ENCODE assay signal across 21 mouse cellular contexts in the genomic region with DNA sequence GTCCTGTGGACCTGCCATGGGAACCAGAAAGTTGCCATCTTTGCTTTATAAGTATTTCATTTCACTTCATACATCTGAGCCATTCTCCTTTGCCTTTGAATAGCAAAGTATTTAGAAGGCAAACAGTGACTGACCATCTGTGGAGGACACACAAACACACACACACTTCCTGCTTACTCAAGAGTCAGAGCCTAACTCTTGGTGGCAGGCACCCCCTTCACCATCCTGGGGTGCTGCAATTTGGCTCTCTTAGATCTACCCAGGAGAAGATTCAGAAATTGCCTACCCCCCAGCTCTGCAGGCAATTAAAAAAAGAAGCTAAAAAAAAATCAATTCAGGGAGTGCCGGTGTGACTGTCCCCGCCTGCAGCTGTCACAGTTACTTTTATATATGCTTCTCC. TPM values are rescaled to one million over a fixed set of nuclear protein-coding genes. Genes with fewer than 3 reads are reported as not detected.
A peak's percentile ranks its signal among the peaks of the same experiment; 100 is the strongest.
DNase-seq lines count a peak whose midpoint lies in the region; ATAC-seq lines count a peak whose summit lies in the region.
"Had no signal": no experiment of that assay in that cellular context is flagged by ENCODE, and none has a peak within 500 bp of the region (broad histone marks: within the 10 kb centered on the region; RNA-seq: fewer than 3 reads in every experiment).

No protein-coding gene starts in this region.

- H3K27ac ChIP-seq in midbrain, embryonic 10.5 days (replicated peaks): 0 out of 2 replicates have a peak overlapping the region, but pooled peaks have one; percentile 46
- H3K27ac ChIP-seq in midbrain, embryonic 11.5 days (ENCODE audit: low read depth, low read length): no peak overlapping the region
- H3K27ac ChIP-seq: forebrain, embryonic 12.5 days; heart, embryonic 13.5 days; hindbrain, embryonic 13.5 days; hindbrain, postnatal 0 days had no signal

- WGBS in midbrain, embryonic 10.5 days: 76% methylated on average over 2 of the region's 2 CpGs
- WGBS in midbrain, embryonic 11.5 days: 67% methylated on average over 2 of the region's 2 CpGs

- no peak for DNase-seq in frontal cortex, postnatal 25 days (ENCODE audit: low spot score in 2 of 2)
- no peak for DNase-seq in midbrain, embryonic 10.5 days (ENCODE audit: low spot score)
- no peak for DNase-seq in midbrain, embryonic 11.5 days (ENCODE audit: low spot score, missing footprints)
- no peak for DNase-seq in layer of hippocampus, adult 18-20 months (ENCODE audit: low spot score in 2 of 2)
- DNase-seq: adrenal gland, adult 2 months; adrenal gland, postnatal 25 days; cerebellum, adult 2 months; forebrain, postnatal 0 days; heart, postnatal 36 days had no signal

- H3K27me3 ChIP-seq in midbrain, embryonic 10.5 days (ENCODE audit: low read depth, poor library complexity, severe bottlenecking): no peaks in the 10 kb centered on the region
- no peaks in the 10 kb centered on the region for H3K27me3 ChIP-seq in midbrain, embryonic 11.5 days (ENCODE audit: control insufficient read depth, insufficient read depth, low read length)
- H3K27me3 ChIP-seq: CH12.LX; forebrain, embryonic 12.5 days; heart, embryonic 13.5 days; hindbrain, embryonic 13.5 days had no signal

- no peak overlapping the region for H3K4me3 ChIP-seq in midbrain, embryonic 10.5 days
- H3K4me3 ChIP-seq in midbrain, embryonic 11.5 days (ENCODE audit: low read depth, low read length): no peak overlapping the region
- H3K4me3 ChIP-seq: forebrain, embryonic 12.5 days; heart, embryonic 13.5 days; hindbrain, embryonic 13.5 days had no signal

- no peaks in the 10 kb centered on the region for H3K9me3 ChIP-seq in midbrain, embryonic 10.5 days (replicated peaks)
- no peaks in the 10 kb centered on the region for H3K9me3 ChIP-seq in midbrain, embryonic 11.5 days (ENCODE audit: control insufficient read depth, low read length)
- H3K9me3 ChIP-seq: forebrain, embryonic 12.5 days; heart, embryonic 13.5 days; hindbrain, embryonic 13.5 days had no signal

- no peak overlapping the region for H3K4me2 ChIP-seq in midbrain, embryonic 11.5 days
- H3K4me2 ChIP-seq: forebrain, embryonic 12.5 days; heart, embryonic 13.5 days; hindbrain, embryonic 13.5 days had no signal

- no peak overlapping the region for H3K9ac ChIP-seq in midbrain, embryonic 11.5 days (ENCODE audit: low read length)
- H3K9ac ChIP-seq: forebrain, embryonic 12.5 days; forebrain, postnatal 0 days; heart, embryonic 13.5 days; hindbrain, embryonic 13.5 days had no signal

- peak; percentile 36 for ATAC-seq in frontal cortex, adult (ENCODE audit: low TSS enrichment)
- no peak for ATAC-seq in midbrain, embryonic 11.5 days (ENCODE audit: low FRiP score)
- ATAC-seq in granulocyte monocyte progenitor cell, adult 5-6 weeks (replicated peaks; ENCODE audit: poor library complexity, severe bottlenecking): peak; percentile 57
- ATAC-seq: forebrain, postnatal 0 days; hindbrain, postnatal 0 days had no signal

- 0 out of 2 replicates have a peak, but pooled peaks cover 2% of the 10 kb centered on the region for H3K36me3 ChIP-seq in midbrain, embryonic 10.5 days
- no peaks in the 10 kb centered on the region for H3K36me3 ChIP-seq in midbrain, embryonic 11.5 days (ENCODE audit: control insufficient read depth, insufficient read depth, low read length)
- H3K36me3 ChIP-seq: forebrain, embryonic 12.5 days; heart, embryonic 13.5 days; hindbrain, embryonic 13.5 days had no signal

- peaks cover 28% of the 10 kb centered on the region for H3K4me1 ChIP-seq in midbrain, embryonic 10.5 days
- H3K4me1 ChIP-seq in midbrain, embryonic 11.5 days (ENCODE audit: control insufficient read depth, insufficient read depth, low read length): peaks cover 5% of the 10 kb centered on the region; the same call in 1 of the 2 replicates
- H3K4me1 ChIP-seq: hindbrain, embryonic 13.5 days had no signal

RNA-seq across cellular contexts. Expression of a gene that starts 20.2 kb away (rescaled TPM):
- 30.9 and 32.7 TPM in 2 replicates for polyA plus RNA-seq in midbrain, embryonic 10.5 days (2016; fragmentation: Nextera tagmentation; extraction: Ambion mirVana)
- polyA plus RNA-seq in midbrain, embryonic 11.5 days (2014; fragmentation: Nextera tagmentation; extraction: Ambion mirVana): 36.9 and 37.1 TPM in 2 replicates
- total RNA-seq in granulocyte monocyte progenitor cell, adult 5-6 weeks (2014; fragmentation: Nextera tagmentation): 4.8 and 6.4 TPM in 2 replicates
- 2.3 and 4.2 TPM in 2 replicates for total RNA-seq in granulocyte monocyte progenitor cell, adult 5-6 weeks (2017)
- 10 to 100 TPM; 22.0 to 22.8 TPM for total RNA-seq in layer of hippocampus, adult 18-20 months (2021)

RNA-seq across cellular contexts. Expression of a gene that starts 29.6 kb away (rescaled TPM):
- 0.15 TPM in 1 of 2 replicates, not detected in the other for polyA plus RNA-seq in midbrain, embryonic 10.5 days (2016; fragmentation: Nextera tagmentation; extraction: Ambion mirVana)
- 0.21 TPM in 1 of 2 replicates, not detected in the other for polyA plus RNA-seq in midbrain, embryonic 11.5 days (2014; fragmentation: Nextera tagmentation; extraction: Ambion mirVana)
- not detected in 2 replicates for total RNA-seq in granulocyte monocyte progenitor cell, adult 5-6 weeks (2014; fragmentation: Nextera tagmentation)
- total RNA-seq in granulocyte monocyte progenitor cell, adult 5-6 weeks (2017): not detected in 2 replicates
- not detected for total RNA-seq in layer of hippocampus, adult 18-20 months (2021)
- total RNA-seq: heart, postnatal 36 days; hindbrain, postnatal 0 days had no signal
- polyA plus RNA-seq: cerebellum, adult 2 months; heart, embryonic 13.5 days; heart, postnatal 0 days; hindbrain, postnatal 0 days; intestine, embryonic 14.5 days had no signal

RNA-seq across cellular contexts. Expression of a gene that starts 36.3 kb away (rescaled TPM):
- polyA plus RNA-seq in midbrain, embryonic 10.5 days (2016; fragmentation: Nextera tagmentation; extraction: Ambion mirVana): 1.6 and 3.0 TPM in 2 replicates
- 1.9 and 2.4 TPM in 2 replicates for polyA plus RNA-seq in midbrain, embryonic 11.5 days (2014; fragmentation: Nextera tagmentation; extraction: Ambion mirVana)
- total RNA-seq in granulocyte monocyte progenitor cell, adult 5-6 weeks (2014; fragmentation: Nextera tagmentation): not detected in 2 replicates
- total RNA-seq in granulocyte monocyte progenitor cell, adult 5-6 weeks (2017): not detected in 2 replicates
- total RNA-seq in layer of hippocampus, adult 18-20 months (2021): not detected
- total RNA-seq: adrenal gland, adult 2 months; CH12.LX; gastrocnemius, adult 8-10 months; gastrocnemius, postnatal 4 days; heart, adult 8-10 months; heart, postnatal 36 days had no signal
- polyA plus RNA-seq: heart, postnatal 0 days had no signal
